Mouse (Mus musculus) cerebellum, postnatal 36 days (tissue): ENCODE results near the gene Mylk.

Source experiments
- DNase-seq, 2 experiments: peaks; one replicate each; pipeline ENCODE4 v3.0.0; 2021 to 2022; ENCODE audit warnings: mixed read lengths in 2 of 2

Gene Mylk

GRCm38 (mm10) chr16:35033809-35034577 is 289.0 kb downstream of the Mylk start:
- no peak for DNase-seq

- no peak for DNase-seq
Measured at GRCm38 (mm10) chr16:35034971-35035370, 290.0 kb downstream of the Mylk start.

- no peak for DNase-seq
Measured at GRCm38 (mm10) chr16:35036754-35037153, 291.7 kb downstream of the Mylk start.

- no peak for DNase-seq
Measured at GRCm38 (mm10) chr16:35038343-35039057, 293.5 kb downstream of the Mylk start.

GRCm38 (mm10) chr16:35040154-35040553 is 295.1 kb downstream of the Mylk start:
- no peak for DNase-seq

- DNase-seq: no peak
Measured at GRCm38 (mm10) chr16:35041001-35041400, 296.0 kb downstream of the Mylk start.

GRCm38 (mm10) chr16:35046081-35046775 is 301.2 kb downstream of the Mylk start:
- no peak for DNase-seq

- DNase-seq: no peak
Measured at GRCm38 (mm10) chr16:35047272-35047969, 302.4 kb downstream of the Mylk start.

GRCm38 (mm10) chr16:35051066-35051465 is 306.1 kb downstream of the Mylk start:
- peak; percentile 34 to 35 for DNase-seq
